Mouse (Mus musculus) thymus, adult 2 months (tissue): ENCODE measurements around the gene Foxp2.

Experiments
- CTCF ChIP-seq: fragments of 200-500 bp; IDR thresholded peaks from 2 replicates; pipeline ENCODE4 v1.5.1; 2012; ENCODE audit warnings: mild to moderate bottlenecking, control low read depth, low read length, moderate library complexity, borderline replicate concordance; ENCODE audit not compliant: control insufficient read depth, poor library complexity, insufficient read depth; ENCODE audit errors: extremely low read depth
- POLR2A ChIP-seq: fragments of 200-500 bp; IDR thresholded peaks from 2 replicates; pipeline ENCODE4 v1.6.1; 2012; ENCODE audit warnings: mild to moderate bottlenecking, low read length, control low read depth, moderate library complexity; ENCODE audit not compliant: control insufficient read depth, poor library complexity, insufficient read depth; ENCODE audit errors: extremely low read depth

DNA sequence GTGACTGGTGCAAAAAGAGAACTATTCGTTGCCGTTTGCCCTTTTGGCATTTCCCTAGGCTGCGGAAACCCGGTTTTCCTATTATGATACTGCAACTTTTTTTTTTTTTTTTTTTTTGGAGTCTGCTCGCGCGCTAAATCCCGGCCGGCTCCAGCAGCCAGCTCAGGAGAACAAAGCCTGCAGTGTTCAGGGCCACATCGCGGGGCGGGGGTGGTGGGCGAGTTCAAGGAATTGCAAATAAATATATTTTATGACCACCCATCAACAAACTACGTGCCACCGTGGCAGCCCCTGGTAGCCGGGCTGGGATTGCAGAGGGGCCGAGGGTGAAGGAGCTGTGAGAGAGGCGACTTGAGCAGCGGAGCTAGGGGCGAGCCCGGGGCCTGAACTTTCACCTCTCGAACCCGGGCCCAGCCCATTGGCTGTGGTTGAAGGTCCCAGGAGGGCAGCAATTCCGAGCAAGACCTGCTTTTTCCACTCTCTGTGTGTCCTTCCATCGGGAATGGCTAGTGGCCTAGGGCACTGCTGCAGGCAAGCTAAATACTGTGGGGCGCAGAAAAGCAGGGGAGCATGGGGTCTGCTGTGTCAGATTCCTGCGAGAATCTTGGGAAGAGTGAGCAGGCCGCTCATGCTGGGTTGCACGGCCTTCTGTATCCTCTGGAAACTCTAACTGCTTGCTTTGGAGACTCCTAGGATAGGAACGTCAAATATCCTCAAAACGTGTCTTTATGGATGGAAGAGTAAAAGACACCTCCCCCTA lies 2.9 kb upstream of the Foxp2 start:
- TF ChIP-seq POLR2A: no peak
- no peak for TF ChIP-seq CTCF
